Mouse (Mus musculus) CD4-positive, CD25-positive, alpha-beta regulatory T cell, adult 2 months (primary cell): ENCODE data around the gene Nr4a1.
A peak's percentile ranks its signal among the peaks of the same experiment; 100 is the strongest.

ENCODE experiments used
- DNase-seq: peaks from one replicate; pipeline ENCODE4 v3.0.0-alpha.2; 2012; ENCODE audit warnings: low read depth, low spot score

Nr4a1 gene

DNA sequence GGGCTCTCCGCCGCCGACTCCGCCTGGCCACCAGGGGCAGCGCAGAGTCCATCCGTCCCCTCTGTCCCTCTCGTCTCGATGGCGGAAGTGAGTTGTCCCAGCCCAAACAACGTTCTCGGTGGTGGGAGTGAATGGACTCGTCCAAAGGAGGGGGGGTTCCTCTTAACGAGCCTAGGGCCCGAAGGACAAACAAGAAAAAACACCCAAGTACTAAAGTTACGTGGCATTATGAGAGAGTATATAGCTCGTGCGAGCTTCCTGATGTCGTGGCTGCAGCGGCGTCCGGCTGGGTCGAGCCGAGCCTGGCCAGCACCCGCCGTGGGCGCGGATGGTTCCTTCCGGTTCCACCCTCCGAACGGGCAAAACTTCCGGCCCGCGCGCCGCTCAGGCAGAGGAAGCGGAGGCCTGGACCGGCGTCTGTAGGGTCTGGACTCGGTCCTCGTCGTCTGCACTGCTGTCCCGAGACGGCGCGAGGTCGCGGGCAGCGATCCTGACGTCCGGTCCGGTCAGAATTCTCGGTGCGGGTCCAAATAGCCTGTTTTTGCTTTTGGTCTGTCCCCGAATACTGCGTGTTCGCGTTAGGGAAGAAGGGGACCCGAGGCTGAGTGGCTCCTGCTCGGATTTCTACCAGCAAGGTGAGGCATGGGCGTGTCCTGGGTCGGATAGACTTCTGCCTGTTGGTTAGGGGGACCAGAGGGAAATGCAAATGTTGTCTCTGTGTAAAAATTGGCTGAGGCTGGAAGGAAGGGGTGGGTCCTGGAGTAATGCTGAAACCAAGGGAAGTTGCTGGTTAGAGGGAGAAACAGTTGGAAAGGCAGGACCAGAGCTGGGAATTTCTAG lies 30.1 kb downstream of the Nr4a1 start, which contains the start of gene Atg101:
Gene Atg101, plus strand, starts transcription at position 362 of the 840 bp plus-strand sequence.
- DNase-seq = peak; percentile 95

DNA sequence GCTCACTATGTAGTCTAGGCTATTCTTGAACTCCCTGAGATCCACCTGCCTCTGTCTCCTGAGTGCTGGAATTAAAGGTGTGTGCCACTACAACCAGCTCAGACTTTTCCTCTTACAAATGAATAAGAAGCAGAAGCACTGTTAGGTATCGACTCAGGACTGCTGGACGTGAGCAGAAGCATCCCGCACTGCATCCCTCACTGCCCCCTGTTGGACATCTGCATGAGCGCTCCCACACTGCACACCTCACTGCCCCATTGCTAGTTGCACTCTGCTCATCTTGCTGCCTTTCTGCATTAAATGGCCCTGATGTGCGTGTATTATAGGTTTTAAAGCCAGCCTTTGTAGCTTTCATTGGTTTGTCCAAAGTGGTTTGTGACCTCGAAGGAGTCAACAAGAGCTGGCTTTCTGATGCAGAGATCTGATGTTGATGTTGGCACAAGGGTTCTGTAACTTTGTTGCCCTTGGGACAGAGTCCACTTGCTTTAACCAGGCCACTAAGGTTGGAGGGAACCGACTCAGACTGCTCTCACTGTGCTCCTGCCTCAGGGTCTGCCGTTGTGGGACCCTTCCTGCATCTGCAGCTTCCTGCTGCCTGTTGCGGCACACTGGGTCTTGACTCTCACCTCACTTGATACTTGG lies 32.2 kb downstream of the Nr4a1 start:
- peak; percentile 62 for DNase-seq

DNA sequence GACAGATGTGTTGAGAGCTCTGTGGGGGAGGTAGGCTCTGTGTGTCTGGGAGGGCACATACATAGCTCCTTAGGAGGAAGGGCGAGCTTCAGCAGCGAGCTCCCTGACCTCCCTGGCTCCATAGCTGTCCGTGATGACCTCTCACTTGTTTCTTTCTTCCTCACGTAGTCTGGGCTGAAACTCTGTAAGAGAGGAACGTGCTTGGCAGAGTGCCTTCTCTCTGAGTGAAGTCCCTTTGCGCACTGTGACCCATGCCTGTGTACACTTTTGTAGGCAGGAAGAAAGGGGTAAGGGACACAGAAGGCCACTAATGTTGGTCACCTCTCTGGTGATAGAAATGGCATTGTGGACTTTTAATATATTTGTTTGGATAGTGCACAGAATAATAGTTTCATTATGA lies 33.3 kb downstream of the Nr4a1 start:
- no peak for DNase-seq

DNA sequence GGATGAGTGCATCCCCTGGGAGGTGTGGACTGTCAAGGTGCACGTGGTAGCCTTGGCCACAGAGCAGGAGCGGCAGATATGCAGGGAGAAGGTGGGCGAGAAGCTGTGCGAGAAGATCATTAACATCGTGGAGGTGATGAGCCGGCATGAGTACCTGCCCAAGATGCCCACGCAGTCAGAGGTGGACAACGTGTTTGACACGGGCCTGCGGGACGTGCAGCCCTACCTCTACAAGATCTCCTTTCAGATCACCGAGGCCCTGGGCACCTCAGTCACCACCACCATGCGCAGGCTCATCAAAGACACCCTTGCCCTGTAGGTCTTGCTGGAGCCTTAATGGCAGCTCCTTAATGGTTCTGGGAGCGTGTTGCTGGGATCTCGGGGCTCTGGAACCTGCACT lies 36.3 kb downstream of the Nr4a1 start:
- no peak for DNase-seq

- no peak for DNase-seq
These were observed 37.9 kb downstream of the Nr4a1 start for GRCm38 (mm10) chr15:101292012-101292411.

DNA sequence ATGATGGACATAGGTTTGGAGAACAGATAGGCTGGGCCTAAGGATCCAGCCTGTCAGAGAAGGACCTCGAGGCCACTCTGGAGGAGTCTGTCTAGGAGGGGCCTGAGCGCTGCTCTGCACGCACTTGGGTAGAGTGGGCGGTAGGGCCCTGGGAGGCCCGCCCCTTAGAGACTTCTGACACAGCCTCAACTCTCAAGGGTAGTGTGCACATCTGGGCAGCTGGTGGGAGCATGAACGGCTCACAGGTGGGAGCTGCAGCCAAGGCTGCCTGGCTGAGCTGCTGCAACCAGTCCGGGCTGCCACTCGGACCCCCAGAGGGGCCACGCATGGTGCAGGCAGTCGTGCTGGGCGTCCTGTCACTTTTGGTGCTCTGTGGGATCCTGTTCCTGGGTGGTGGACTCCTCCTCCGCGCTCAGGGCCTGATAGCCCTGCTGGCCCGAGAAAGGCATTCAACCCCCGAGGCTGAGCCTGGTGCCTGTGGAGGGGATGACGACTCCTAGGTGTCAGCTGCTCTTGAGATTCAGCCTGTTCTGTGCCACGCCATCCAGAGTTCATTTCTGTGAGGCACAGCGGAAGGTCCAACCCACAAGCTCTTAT lies 39.1 kb downstream of the Nr4a1 start, which contains the start of gene 6030408B16Rik:
Gene 6030408B16Rik, plus strand, starts transcription at position 188 of the 597 bp plus-strand sequence.
- no peak for DNase-seq

DNA sequence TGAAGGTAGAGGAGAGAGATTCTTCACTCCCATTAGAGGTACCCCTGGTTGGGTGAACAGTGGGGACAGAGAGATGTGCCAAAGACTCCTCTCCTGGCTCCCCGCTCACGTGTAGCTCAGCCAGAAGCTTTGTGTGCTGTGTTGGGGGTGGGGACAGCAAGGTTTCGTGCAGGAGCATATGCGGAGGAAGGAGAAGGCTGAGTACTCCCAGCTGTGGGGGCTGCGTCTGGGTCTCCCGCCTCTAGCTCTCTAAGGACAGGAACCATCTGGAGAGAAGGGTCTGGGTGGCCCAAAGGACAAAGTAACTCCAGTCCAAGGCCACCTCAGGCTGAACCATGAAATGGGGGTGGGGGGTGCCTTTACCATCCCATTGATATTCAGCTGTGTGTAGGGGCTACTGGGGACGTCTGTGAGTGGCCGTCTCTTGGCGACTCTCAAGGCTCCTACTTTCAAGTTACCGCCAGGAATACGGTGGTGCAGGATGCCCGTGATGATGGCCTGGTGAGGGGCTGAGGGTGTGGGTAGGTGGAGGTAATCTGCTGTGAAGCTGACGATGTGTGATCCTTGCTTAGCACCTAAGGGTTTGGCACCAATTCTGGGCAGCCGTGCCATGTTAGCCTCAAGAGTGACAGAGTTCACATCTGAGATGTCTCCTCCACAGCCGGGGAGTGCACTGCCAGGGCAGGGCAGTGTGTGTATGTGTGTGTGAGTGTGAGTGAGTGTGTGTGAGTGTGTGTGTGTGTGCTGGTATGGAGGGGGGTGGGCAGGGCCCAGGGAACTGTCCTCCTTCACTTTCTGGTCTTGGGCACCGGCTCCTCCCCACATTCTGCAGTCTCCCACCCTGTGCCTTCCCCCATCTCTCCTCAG lies 40.2 kb downstream of the Nr4a1 start:
- no peak for DNase-seq

DNA sequence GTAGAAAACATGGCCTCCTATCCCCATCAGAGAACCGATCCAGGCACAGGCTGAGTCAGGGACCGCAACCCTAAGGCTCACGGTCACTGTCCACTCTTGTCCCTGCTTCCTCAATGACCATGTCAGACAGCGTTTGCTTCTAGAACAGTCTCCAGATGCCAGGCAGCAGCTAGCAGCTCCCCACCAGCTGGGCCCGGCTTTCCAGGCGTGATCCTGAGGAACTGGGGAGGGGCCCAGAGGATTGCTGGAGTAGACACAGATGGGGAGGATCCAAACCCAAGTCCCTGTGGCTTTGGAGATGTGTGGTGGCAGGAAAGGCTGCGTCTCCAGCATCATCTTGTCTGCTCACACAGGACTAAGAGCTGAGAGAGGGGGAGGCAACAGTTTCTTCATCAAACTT lies 41.0 kb downstream of the Nr4a1 start:
- DNase-seq = no peak

DNA sequence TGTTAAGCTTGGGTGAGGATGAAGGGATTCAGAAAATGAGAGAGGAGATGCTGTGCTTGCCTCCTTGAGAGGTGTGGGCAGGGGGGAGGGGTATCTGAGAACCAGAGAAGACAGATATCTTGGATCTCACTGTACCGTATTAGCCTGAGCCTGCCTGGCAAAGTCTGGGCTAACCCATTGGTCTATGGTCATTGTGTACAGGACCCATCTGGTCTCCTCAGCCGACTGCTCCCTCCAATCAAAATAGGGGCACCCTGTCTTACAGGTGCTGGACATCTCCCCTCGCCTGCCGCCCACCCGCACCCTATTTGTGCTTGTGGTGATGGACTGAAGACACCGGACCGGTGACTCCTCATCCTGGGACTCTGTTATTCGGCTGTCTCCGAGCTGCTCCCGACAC lies 41.5 kb downstream of the Nr4a1 start:
- no peak for DNase-seq

DNA sequence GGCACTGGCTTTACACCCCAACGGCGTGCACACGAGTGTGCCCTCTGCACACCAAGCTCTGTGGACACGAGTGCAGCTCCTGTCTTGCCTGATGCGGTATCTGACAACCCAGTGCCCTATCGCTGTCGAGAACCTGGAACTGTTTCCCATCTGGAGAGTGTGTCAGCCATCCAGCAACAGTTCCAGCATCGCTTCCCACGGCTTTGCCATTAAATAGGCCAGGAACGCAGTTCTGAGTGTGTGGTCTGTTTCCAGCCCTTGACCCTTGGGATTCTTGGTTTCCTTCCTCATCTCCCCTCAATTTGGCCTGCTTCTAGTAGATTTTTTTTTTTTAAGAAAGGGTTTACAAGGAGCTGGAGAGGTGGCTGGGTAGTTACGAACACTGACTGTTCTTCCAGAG lies 42.0 kb downstream of the Nr4a1 start:
- no peak for DNase-seq

- DNase-seq = no peak
These were observed 43.9 kb downstream of the Nr4a1 start for GRCm38 (mm10) chr15:101297988-101298387.

DNA sequence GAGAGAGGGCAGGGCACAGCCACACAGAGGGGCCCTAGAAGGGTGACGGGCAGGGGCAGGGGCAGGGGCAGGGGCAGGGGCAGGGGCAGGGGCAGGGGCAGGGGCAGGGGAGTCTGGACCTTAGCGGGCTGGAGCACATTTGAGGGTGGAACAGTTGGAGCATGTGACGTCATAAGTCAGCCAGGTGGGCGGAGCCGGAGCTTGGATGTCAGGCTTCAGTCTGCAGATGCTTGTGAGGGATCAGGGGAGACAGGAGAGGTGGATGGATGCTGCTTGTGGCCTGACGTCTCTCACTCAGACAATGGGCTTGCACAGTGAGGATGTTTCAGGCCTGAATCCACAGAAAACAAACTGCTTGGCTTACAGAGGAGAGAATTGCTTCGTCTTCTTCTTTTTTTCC lies 44.5 kb downstream of the Nr4a1 start:
- peak; percentile 38 for DNase-seq

GRCm38 (mm10) chr15:101299480-101299960 lies 45.5 kb downstream of the Nr4a1 start:
- no peak for DNase-seq

- no peak for DNase-seq
These were observed 46.1 kb downstream of the Nr4a1 start for GRCm38 (mm10) chr15:101300128-101300527.

DNA sequence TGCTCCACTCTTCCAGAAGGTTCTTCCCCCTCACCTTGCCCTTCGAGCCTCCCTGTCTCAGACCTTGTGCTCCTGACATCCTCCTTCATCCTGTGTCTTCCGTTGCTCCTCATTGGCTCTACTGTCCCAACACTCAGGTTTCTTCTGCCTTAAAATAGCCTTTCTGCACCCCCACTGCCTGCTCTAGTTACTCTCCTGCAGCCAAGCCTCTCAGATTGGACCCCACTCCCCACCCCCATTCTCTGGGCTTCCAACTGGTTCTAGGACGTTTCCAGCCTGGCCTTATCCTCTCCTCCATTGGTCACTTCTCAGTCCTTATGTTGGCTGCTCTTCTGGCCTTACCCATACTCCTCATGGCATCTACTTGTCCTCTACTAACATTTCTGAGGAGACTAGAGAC lies 48.1 kb downstream of the Nr4a1 start:
- no peak for DNase-seq

DNA sequence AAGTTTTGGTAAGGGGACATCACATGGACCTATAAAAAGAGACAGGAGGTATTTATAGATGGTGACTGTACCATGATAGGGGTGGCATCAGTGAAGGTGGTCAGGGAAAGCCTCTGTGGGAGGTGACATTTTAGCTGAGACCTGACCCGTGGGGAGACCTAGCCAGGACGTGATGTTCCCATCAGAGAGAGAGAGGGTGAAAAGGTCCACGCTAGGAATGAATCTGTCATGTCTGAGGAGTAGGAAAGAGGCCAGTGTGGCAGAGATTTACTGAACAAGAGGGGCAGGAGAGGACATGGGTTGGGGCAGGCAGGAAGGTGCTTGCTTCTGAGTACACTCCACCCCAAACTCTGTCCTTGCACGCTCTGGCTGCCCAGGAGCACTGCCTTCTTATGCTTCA lies 49.8 kb downstream of the Nr4a1 start:
- no peak for DNase-seq

- DNase-seq = no peak
These were observed 52.4 kb downstream of the Nr4a1 start for GRCm38 (mm10) chr15:101306459-101306858.

- no peak for DNase-seq
These were observed 54.6 kb downstream of the Nr4a1 start for GRCm38 (mm10) chr15:101308440-101309348.

DNA sequence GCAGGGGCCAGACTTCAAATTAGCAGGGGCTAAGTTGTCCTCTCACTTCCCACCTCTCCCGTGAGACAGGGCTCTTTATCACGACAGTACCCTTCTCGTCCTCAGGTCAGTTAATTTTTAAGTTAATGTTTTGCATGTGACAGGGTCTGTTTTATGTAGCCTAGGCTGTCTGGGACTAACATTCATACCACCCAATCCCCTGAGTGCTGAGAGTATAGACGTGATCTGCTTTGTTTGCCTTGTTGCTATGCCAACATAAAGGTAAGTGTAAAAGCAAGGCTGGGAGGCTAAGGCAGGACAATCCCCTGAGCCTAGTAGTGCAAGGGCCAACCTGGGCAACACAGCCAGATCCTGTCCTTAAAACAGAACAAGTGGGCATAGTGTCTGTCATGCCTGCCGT lies 55.4 kb downstream of the Nr4a1 start:
- DNase-seq = no peak

DNA sequence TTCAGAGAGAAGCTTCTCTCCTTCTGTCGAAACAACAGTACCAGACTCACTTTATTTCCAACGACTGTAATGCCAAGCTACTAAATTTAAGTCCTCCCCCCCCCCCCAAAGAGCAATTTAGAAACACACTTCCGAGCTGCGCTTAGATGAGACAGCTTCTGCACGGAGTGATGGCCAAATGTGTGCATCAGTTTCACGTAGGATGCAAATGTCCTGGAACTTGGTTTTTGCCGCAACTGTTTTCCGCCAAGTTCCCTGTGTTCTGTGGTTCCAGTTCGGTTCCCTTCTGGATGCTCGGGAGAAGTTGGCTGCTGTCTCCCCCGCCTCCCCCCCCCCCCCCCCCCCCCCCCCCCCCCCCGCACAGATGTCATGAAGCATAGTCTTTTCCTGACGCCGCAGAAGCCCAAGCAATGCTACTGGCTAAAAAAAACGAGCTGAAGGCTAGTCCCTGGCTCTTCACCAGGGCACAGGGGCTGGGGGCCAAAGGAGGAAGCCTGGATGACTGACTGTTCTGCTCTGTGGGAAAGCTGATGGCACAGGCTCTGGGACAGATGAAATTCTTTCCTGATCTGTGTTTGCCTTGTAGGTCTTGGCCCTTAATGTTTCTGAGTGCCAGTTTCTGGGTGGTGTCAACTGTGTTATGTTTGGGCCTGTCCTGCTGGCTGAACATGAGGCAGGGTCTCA lies 57.2 kb downstream of the Nr4a1 start:
- no peak for DNase-seq
